Mouse (Mus musculus) intestine, postnatal 0 days (tissue): ENCODE data around the gene Tmem185a. TPM values are rescaled to one million over a fixed set of nuclear protein-coding genes. Genes with fewer than 3 reads are reported as not detected.
"Not testable (repeated sequence)": the region's sequence is repeated elsewhere in the genome, so short reads cannot be mapped to it uniquely, and the experiment has no call there.

Experiments used
- ATAC-seq: fragments of 200-750 bp; cut with Nextera tagmentation; 2 replicates; pipeline ENCODE4 v1.8.0; 2017; ENCODE audit warnings: mild to moderate bottlenecking, moderate TSS enrichment, moderate library complexity
- H3K27ac ChIP-seq: fragments of 300-500 bp; sonication (generic); 2 replicates; pipeline ENCODE4 v1.5.1; 2014; ENCODE audit warnings: mild to moderate bottlenecking, low read depth, low read length, moderate library complexity
- H3K27me3 ChIP-seq: fragments of 300-500 bp; sonication (generic); replicated peaks from 2 replicates; pipeline ENCODE4 v1.6.1; 2014; ENCODE audit warnings: low read length, mixed read lengths; ENCODE audit not compliant: control insufficient read depth, insufficient read depth
- H3K36me3 ChIP-seq: fragments of 300-500 bp; sonication (generic); 2 replicates; pipeline ENCODE4 v1.6.1; 2014; ENCODE audit warnings: mild to moderate bottlenecking, moderate library complexity; ENCODE audit not compliant: control insufficient read depth, insufficient read depth
- H3K4me1 ChIP-seq: fragments of 300-500 bp; sonication (generic); replicated peaks from 2 replicates; pipeline ENCODE4 v1.6.1; 2014; ENCODE audit warnings: antibody characterized with exemption, low read length, mixed read lengths; ENCODE audit not compliant: control insufficient read depth, insufficient read depth
- H3K4me2 ChIP-seq: fragments of 300-500 bp; sonication (generic); replicated peaks from 2 replicates; pipeline ENCODE4 v1.6.1; 2014; ENCODE audit warnings: low read depth, mild to moderate bottlenecking, moderate library complexity
- H3K4me3 ChIP-seq: fragments of 300-500 bp; sonication (generic); 2 replicates; pipeline ENCODE4 v1.5.1; 2014; ENCODE audit warnings: low read depth, low read length
- H3K9ac ChIP-seq: fragments of 300-500 bp; sonication (generic); 2 replicates; pipeline ENCODE4 v1.6.1; 2014; ENCODE audit warnings: mild to moderate bottlenecking, low read depth, low read length
- H3K9me3 ChIP-seq: fragments of 300-500 bp; sonication (generic); 2 replicates; pipeline ENCODE4 v1.6.1; 2016; ENCODE audit warnings: mixed run types; ENCODE audit not compliant: control insufficient read depth
- CTCF ChIP-seq: sonication (generic); IDR thresholded peaks from 2 replicates; pipeline ENCODE4 v1.5.1; 2016; ENCODE audit warnings: low read depth, mild to moderate bottlenecking, control low read depth, antibody characterized with exemption, moderate library complexity
- WGBS: fragments of 180-500 bp; shearing (Covaris S2); extraction: QIAGEN DNeasy Blood & Tissue Kit; methylation state at CpG from one replicate; pipeline ENCODE4 v1.1.7; 2014; 5-methylcytosine and 5-hydroxymethylcytosine counted together
- polyA plus RNA-seq: library from polyadenylated mRNA; unstranded; fragments of >200 nt; fragmentation: Nextera tagmentation; extraction: Ambion mirVana; gene quantifications from 2 replicates; pipeline ENCODE4 v1.2.1, GENCODE M21; 2015

Gene Tmem185a
- polyA plus RNA-seq, 1 experiment from 2014 or later, result 15.9 TPM

GRCm38 (mm10) chrX:70466897-70467296, 10.1 kb downstream of the Tmem185a start:
- no peaks in the 10 kb centered on the region for H3K27me3 ChIP-seq
- no peaks in the 10 kb centered on the region for H3K4me1 ChIP-seq
- no peak for TF ChIP-seq CTCF
- 32% methylated on average over 1 of the region's 1 CpGs for WGBS
- H3K9me3 ChIP-seq, result no peaks in the 10 kb centered on the region
- no peak overlapping the region for H3K4me2 ChIP-seq
- no peak for ATAC-seq
- no peaks in the 10 kb centered on the region for H3K36me3 ChIP-seq
- H3K9ac ChIP-seq, result no peak overlapping the region
- H3K4me3 ChIP-seq, result no peak overlapping the region
- H3K27ac ChIP-seq, result no peak overlapping the region

GRCm38 (mm10) chrX:70465489-70465888, 11.5 kb downstream of the Tmem185a start:
- no peak for TF ChIP-seq CTCF
- H3K27me3 ChIP-seq, result no peaks in the 10 kb centered on the region
- no peak overlapping the region for H3K4me2 ChIP-seq
- no peaks in the 10 kb centered on the region for H3K9me3 ChIP-seq
- WGBS, result 84% methylated on average over 2 of the region's 2 CpGs
- H3K36me3 ChIP-seq, result no peaks in the 10 kb centered on the region
- H3K4me1 ChIP-seq, result no peaks in the 10 kb centered on the region
- no peak for ATAC-seq
- H3K27ac ChIP-seq, result no peak overlapping the region
- H3K9ac ChIP-seq, result no peak overlapping the region
- no peak overlapping the region for H3K4me3 ChIP-seq

- Histone ChIP-seq H3K4me1 (no peaks in the 10 kb centered on the region), H3K9me3 (no peaks in the 10 kb centered on the region), H3K4me3 (no peak overlapping the region), H3K9ac (no peak overlapping the region), H3K27me3 (no peaks in the 10 kb centered on the region), H3K27ac (no peak overlapping the region), H3K4me2 (no peak overlapping the region), H3K36me3 (no peaks in the 10 kb centered on the region)
- 83% methylated on average over 5 of the region's 5 CpGs for WGBS
- no peak for ATAC-seq
- TF ChIP-seq CTCF, result no peak
Measured at GRCm38 (mm10) chrX:70463621-70464020, 13.4 kb downstream of the Tmem185a start.

GRCm38 (mm10) chrX:70452359-70452758, 24.6 kb downstream of the Tmem185a start:
- not testable (repeated sequence) for ATAC-seq, H3K9me3 ChIP-seq, H3K4me2 ChIP-seq, H3K9ac ChIP-seq, H3K27me3 ChIP-seq, H3K4me1 ChIP-seq, H3K4me3 ChIP-seq, H3K27ac ChIP-seq, H3K36me3 ChIP-seq
- WGBS, result no CpG with 5 or more reads among the region's 1 CpGs

GRCm38 (mm10) chrX:70425473-70425872, 51.5 kb downstream of the Tmem185a start:
- not testable (repeated sequence) for H3K9me3 ChIP-seq, H3K4me3 ChIP-seq, ATAC-seq, H3K27ac ChIP-seq, H3K27me3 ChIP-seq, H3K9ac ChIP-seq, H3K36me3 ChIP-seq, H3K4me1 ChIP-seq, H3K4me2 ChIP-seq
- 66% methylated on average over 3 of the region's 3 CpGs for WGBS

Other genes starting within 250 kb of the Tmem185a start
- 2.5 and 2.9 TPM in 2 replicates for gene Ids, start 112.1 kb downstream of the Tmem185a start, polyA plus RNA-seq
- gene 1110012L19Rik, start 91.3 kb downstream of the Tmem185a start, polyA plus RNA-seq, result 21.8 and 24.0 TPM in 2 replicates